Mouse (Mus musculus): Measurements from ENCODE around the gene Nol8. TPM values are rescaled to one million over a fixed set of nuclear protein-coding genes. Genes with fewer than 3 reads are reported as not detected.

Gene Nol8
- 13.2 and 14.7 TPM in 2 replicates for polyA plus RNA-seq (2015; fragmentation: Nextera tagmentation; extraction: Ambion mirVana)

- ATAC-seq: peak; percentile 100
- Histone ChIP-seq H3K4me2 (ENCODE audit: low read length) (peak within 1 kb of the TSS; percentile 99), H3K27ac (ENCODE audit: low read depth, low read length) (peak within 1 kb of the TSS; percentile 19; the same call in 1 of the 2 replicates), H3K9ac (ENCODE audit: low read depth, low read length) (peak within 1 kb of the TSS; percentile 65), H3K36me3 (ENCODE audit: control insufficient read depth, insufficient read depth, low read length) (no peaks in the 10 kb centered on the region), H3K4me1 (ENCODE audit: control insufficient read depth, insufficient read depth, low read depth, low read length) (peaks cover 11% of the 10 kb centered on the region), H3K9me3 (ENCODE audit: control insufficient read depth, low read length) (no peaks in the 10 kb centered on the region), H3K27me3 (replicated peaks; ENCODE audit: control insufficient read depth, insufficient read depth, low read length) (no peaks in the 10 kb centered on the region), H3K4me3 (ENCODE audit: low read length) (peak within 1 kb of the TSS; percentile 74)
- under 1% methylated on average over 67 of the region's 68 CpGs for WGBS
Measured at GRCm38 (mm10) chr13:49652481-49653179, at the start of gene Nol8, which contains the start of gene Cenpp. Gene Nol8 (plus strand): TSS chr13:49653078. Gene Cenpp (minus strand): TSS chr13:49652785.

- H3K27ac ChIP-seq (ENCODE audit: low read depth, low read length): no peak overlapping the region
- H3K9ac ChIP-seq (ENCODE audit: low read depth, low read length): no peak overlapping the region
- ATAC-seq: no peak
- H3K27me3 ChIP-seq (replicated peaks; ENCODE audit: control insufficient read depth, insufficient read depth, low read length): no peaks in the 10 kb centered on the region
- H3K36me3 ChIP-seq (ENCODE audit: control insufficient read depth, insufficient read depth, low read length): no peaks in the 10 kb centered on the region
- H3K4me2 ChIP-seq (ENCODE audit: low read length): no peak overlapping the region
- H3K9me3 ChIP-seq (ENCODE audit: control insufficient read depth, low read length): no peaks in the 10 kb centered on the region
- no peaks in the 10 kb centered on the region for H3K4me1 ChIP-seq (ENCODE audit: control insufficient read depth, insufficient read depth, low read depth, low read length)
- H3K4me3 ChIP-seq (ENCODE audit: low read length): no peak overlapping the region
Measured at GRCm38 (mm10) chr13:49603603-49604002, 49.3 kb upstream of the Nol8 start.

- Histone ChIP-seq H3K4me2 (ENCODE audit: low read length) (no peak within 1 kb of the TSS), H3K27ac (ENCODE audit: low read depth, low read length) (no peak within 1 kb of the TSS), H3K27me3 (replicated peaks; ENCODE audit: control insufficient read depth, insufficient read depth, low read length) (no peaks in the 10 kb centered on the region), H3K4me1 (ENCODE audit: control insufficient read depth, insufficient read depth, low read depth, low read length) (no peaks in the 10 kb centered on the region), H3K4me3 (ENCODE audit: low read length) (no peak within 1 kb of the TSS), H3K9me3 (ENCODE audit: control insufficient read depth, low read length) (no peaks in the 10 kb centered on the region), H3K9ac (ENCODE audit: low read depth, low read length) (no peak within 1 kb of the TSS), H3K36me3 (ENCODE audit: control insufficient read depth, insufficient read depth, low read length) (no peaks in the 10 kb centered on the region)
- ATAC-seq: no peak
- WGBS: 78% methylated on average over 4 of the region's 4 CpGs
Measured at GRCm38 (mm10) chr13:49607714-49608113, 45.2 kb upstream of the Nol8 start, which contains the start of gene Ogn. Gene Ogn (plus strand): TSS chr13:49608046.

GRCm38 (mm10) chr13:49608589-49609322 is 44.1 kb upstream of the Nol8 start:
- no peak overlapping the region for H3K4me2 ChIP-seq (ENCODE audit: low read length)
- no peak for ATAC-seq
- no peak overlapping the region for H3K4me3 ChIP-seq (ENCODE audit: low read length)
- 81% methylated on average over 4 of the region's 4 CpGs for WGBS
- no peaks in the 10 kb centered on the region for H3K27me3 ChIP-seq (replicated peaks; ENCODE audit: control insufficient read depth, insufficient read depth, low read length)
- no peak overlapping the region for H3K9ac ChIP-seq (ENCODE audit: low read depth, low read length)
- H3K9me3 ChIP-seq (ENCODE audit: control insufficient read depth, low read length): no peaks in the 10 kb centered on the region
- no peaks in the 10 kb centered on the region for H3K4me1 ChIP-seq (ENCODE audit: control insufficient read depth, insufficient read depth, low read depth, low read length)
- H3K36me3 ChIP-seq (ENCODE audit: control insufficient read depth, insufficient read depth, low read length): no peaks in the 10 kb centered on the region
- H3K27ac ChIP-seq (ENCODE audit: low read depth, low read length): no peak overlapping the region

- H3K4me3 ChIP-seq (ENCODE audit: low read length): no peak overlapping the region
- H3K9me3 ChIP-seq (ENCODE audit: control insufficient read depth, low read length): no peaks in the 10 kb centered on the region
- H3K4me1 ChIP-seq (ENCODE audit: control insufficient read depth, insufficient read depth, low read depth, low read length): no peaks in the 10 kb centered on the region
- H3K36me3 ChIP-seq (ENCODE audit: control insufficient read depth, insufficient read depth, low read length): no peaks in the 10 kb centered on the region
- 97% methylated on average over 3 of the region's 3 CpGs for WGBS
- no peak for ATAC-seq
- H3K27ac ChIP-seq (ENCODE audit: low read depth, low read length): no peak overlapping the region
- no peaks in the 10 kb centered on the region for H3K27me3 ChIP-seq (replicated peaks; ENCODE audit: control insufficient read depth, insufficient read depth, low read length)
- no peak overlapping the region for H3K9ac ChIP-seq (ENCODE audit: low read depth, low read length)
- H3K4me2 ChIP-seq (ENCODE audit: low read length): no peak overlapping the region
Measured at GRCm38 (mm10) chr13:49617021-49617420, 35.9 kb upstream of the Nol8 start.

GRCm38 (mm10) chr13:49618365-49618764 is 34.5 kb upstream of the Nol8 start:
- H3K4me3 ChIP-seq (ENCODE audit: low read length): no peak overlapping the region
- H3K27me3 ChIP-seq (replicated peaks; ENCODE audit: control insufficient read depth, insufficient read depth, low read length): no peaks in the 10 kb centered on the region
- H3K36me3 ChIP-seq (ENCODE audit: control insufficient read depth, insufficient read depth, low read length): no peaks in the 10 kb centered on the region
- H3K9ac ChIP-seq (ENCODE audit: low read depth, low read length): no peak overlapping the region
- H3K4me1 ChIP-seq (ENCODE audit: control insufficient read depth, insufficient read depth, low read depth, low read length): no peaks in the 10 kb centered on the region
- H3K27ac ChIP-seq (ENCODE audit: low read depth, low read length): no peak overlapping the region
- no peak overlapping the region for H3K4me2 ChIP-seq (ENCODE audit: low read length)
- H3K9me3 ChIP-seq (ENCODE audit: control insufficient read depth, low read length): no peaks in the 10 kb centered on the region
- no peak for ATAC-seq

GRCm38 (mm10) chr13:49623216-49623615 is 29.7 kb upstream of the Nol8 start:
- no peaks in the 10 kb centered on the region for H3K27me3 ChIP-seq (replicated peaks; ENCODE audit: control insufficient read depth, insufficient read depth, low read length)
- no peaks in the 10 kb centered on the region for H3K36me3 ChIP-seq (ENCODE audit: control insufficient read depth, insufficient read depth, low read length)
- 85% methylated on average over 1 of the region's 1 CpGs for WGBS
- ATAC-seq: no peak
- no peaks in the 10 kb centered on the region for H3K4me1 ChIP-seq (ENCODE audit: control insufficient read depth, insufficient read depth, low read depth, low read length)
- H3K9me3 ChIP-seq (ENCODE audit: control insufficient read depth, low read length): no peaks in the 10 kb centered on the region
- H3K4me2 ChIP-seq (ENCODE audit: low read length): no peak overlapping the region
- H3K9ac ChIP-seq (ENCODE audit: low read depth, low read length): no peak overlapping the region
- H3K4me3 ChIP-seq (ENCODE audit: low read length): no peak overlapping the region
- H3K27ac ChIP-seq (ENCODE audit: low read depth, low read length): no peak overlapping the region

- no peaks in the 10 kb centered on the region for H3K27me3 ChIP-seq (replicated peaks; ENCODE audit: control insufficient read depth, insufficient read depth, low read length)
- H3K4me2 ChIP-seq (ENCODE audit: low read length): no peak overlapping the region
- no peaks in the 10 kb centered on the region for H3K36me3 ChIP-seq (ENCODE audit: control insufficient read depth, insufficient read depth, low read length)
- no peak overlapping the region for H3K4me3 ChIP-seq (ENCODE audit: low read length)
- H3K4me1 ChIP-seq (ENCODE audit: control insufficient read depth, insufficient read depth, low read depth, low read length): no peaks in the 10 kb centered on the region
- no peak overlapping the region for H3K27ac ChIP-seq (ENCODE audit: low read depth, low read length)
- ATAC-seq: no peak
- H3K9me3 ChIP-seq (ENCODE audit: control insufficient read depth, low read length): no peaks in the 10 kb centered on the region
- no peak overlapping the region for H3K9ac ChIP-seq (ENCODE audit: low read depth, low read length)
Measured at GRCm38 (mm10) chr13:49628167-49628566, 24.7 kb upstream of the Nol8 start.

GRCm38 (mm10) chr13:49629076-49629475 is 23.8 kb upstream of the Nol8 start:
- Histone ChIP-seq H3K9me3 (ENCODE audit: control insufficient read depth, low read length) (no peaks in the 10 kb centered on the region), H3K4me2 (ENCODE audit: low read length) (no peak overlapping the region), H3K4me1 (ENCODE audit: control insufficient read depth, insufficient read depth, low read depth, low read length) (no peaks in the 10 kb centered on the region), H3K36me3 (ENCODE audit: control insufficient read depth, insufficient read depth, low read length) (no peaks in the 10 kb centered on the region), H3K4me3 (ENCODE audit: low read length) (no peak overlapping the region), H3K27ac (ENCODE audit: low read depth, low read length) (no peak overlapping the region), H3K27me3 (replicated peaks; ENCODE audit: control insufficient read depth, insufficient read depth, low read length) (no peaks in the 10 kb centered on the region), H3K9ac (ENCODE audit: low read depth, low read length) (no peak overlapping the region)
- no peak for ATAC-seq
- 92% methylated on average over 2 of the region's 2 CpGs for WGBS
